Mouse (Mus musculus) spleen, embryonic (tissue): ENCODE measurements around the gene Slc11a2.
"Not testable (repeated sequence)": the region's sequence is repeated elsewhere in the genome, so short reads cannot be mapped to it uniquely, and the experiment has no call there.

ENCODE experiments used
- CTCF ChIA-PET: fragments of 350-600 bp; sonication (Branson Sonifier 250); formaldehyde crosslinking; loops from one replicate; lab custom pipeline; 2022; lab: Charles Lee

Gene Slc11a2

GRCm38 (mm10) chr15:100406088-100406487 is 18.8 kb downstream of the Slc11a2 start:
- CTCF ChIA-PET, result interaction anchor here (0.5 kb wide), 2 partner anchors 299 to 728 kb away, joined by 5 to 7 read pairs; no protein-coding TSS in a partner anchor

- CTCF ChIA-PET, result no interaction called here
These were observed 21.4 kb downstream of the Slc11a2 start for GRCm38 (mm10) chr15:100403318-100404000.

GRCm38 (mm10) chr15:100402798-100403197 is 22.1 kb downstream of the Slc11a2 start:
- CTCF ChIA-PET, result no interaction called here

DNA sequence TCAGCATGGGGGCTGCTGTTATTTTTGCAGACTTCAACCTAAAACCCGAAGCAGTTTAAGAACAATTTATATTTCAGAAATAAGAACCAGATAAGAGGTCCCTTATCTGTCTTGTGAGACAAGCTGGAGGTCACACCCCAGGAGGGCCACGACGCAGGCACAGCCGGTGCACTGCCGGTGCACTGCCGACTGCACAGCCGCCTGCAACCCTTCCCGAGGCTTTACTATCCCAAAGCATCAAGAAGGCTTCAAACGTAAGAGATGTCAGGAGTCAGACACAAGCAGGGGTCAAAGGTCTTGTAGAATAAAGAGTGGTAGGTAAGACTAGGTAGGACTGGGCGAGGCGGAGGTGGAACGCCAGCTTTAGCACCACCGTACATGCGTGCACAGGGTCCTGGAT is 22.5 kb downstream of the Slc11a2 start:
- CTCF ChIA-PET, result no interaction called here

- CTCF ChIA-PET, result no interaction called here
These were observed 23.1 kb downstream of the Slc11a2 start for GRCm38 (mm10) chr15:100401811-100402210.

- CTCF ChIA-PET, result interaction anchor here (0.6 kb wide), 1 partner anchor 138 kb away, joined by 3 read pairs; no protein-coding TSS in a partner anchor
These were observed 24.2 kb downstream of the Slc11a2 start for GRCm38 (mm10) chr15:100400592-100401250.

DNA sequence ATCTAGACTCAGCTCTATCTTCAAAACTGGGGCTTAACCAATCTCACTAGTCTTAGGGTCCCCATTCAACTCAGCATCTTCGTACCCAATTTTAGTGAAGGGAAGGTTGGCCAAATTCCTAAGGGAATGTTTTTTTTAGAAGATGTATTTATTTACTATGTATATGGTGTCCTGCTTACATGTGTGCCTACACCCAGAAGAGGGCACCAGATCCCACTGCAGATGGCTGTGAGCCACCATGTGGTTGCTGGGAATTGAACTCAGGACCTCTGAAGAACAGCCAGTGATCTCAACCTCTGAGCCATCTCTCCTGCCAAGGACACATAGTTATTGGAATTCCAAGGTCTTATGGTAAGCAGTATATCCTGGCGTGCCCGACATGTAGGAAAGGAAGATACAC is 29.3 kb downstream of the Slc11a2 start:
- CTCF ChIA-PET, result no interaction called here

DNA sequence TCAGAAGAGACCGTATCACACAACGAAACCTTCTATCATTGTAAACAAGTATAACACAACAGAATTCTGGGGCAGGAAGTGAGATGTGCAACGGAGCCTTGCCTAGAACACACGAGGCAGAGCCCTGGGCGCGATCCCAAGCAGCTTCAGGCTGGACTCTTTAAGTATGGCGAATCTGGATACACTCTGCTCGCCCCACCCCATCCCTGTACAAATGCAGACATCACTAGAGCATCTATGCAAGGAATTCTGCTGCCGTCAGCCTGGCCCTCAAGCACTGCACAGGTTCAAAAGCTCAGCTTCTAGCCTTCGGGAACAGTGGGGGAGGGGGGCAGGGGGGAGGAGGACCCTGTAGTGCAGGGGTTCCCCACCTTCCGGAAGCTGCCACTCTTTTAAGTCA is 31.9 kb downstream of the Slc11a2 start:
- CTCF ChIA-PET, result no interaction called here

GRCm38 (mm10) chr15:100391599-100391998 is 33.3 kb downstream of the Slc11a2 start:
- CTCF ChIA-PET, result no interaction called here

- CTCF ChIA-PET, result no interaction called here
These were observed 33.8 kb downstream of the Slc11a2 start for GRCm38 (mm10) chr15:100391066-100391465.

DNA sequence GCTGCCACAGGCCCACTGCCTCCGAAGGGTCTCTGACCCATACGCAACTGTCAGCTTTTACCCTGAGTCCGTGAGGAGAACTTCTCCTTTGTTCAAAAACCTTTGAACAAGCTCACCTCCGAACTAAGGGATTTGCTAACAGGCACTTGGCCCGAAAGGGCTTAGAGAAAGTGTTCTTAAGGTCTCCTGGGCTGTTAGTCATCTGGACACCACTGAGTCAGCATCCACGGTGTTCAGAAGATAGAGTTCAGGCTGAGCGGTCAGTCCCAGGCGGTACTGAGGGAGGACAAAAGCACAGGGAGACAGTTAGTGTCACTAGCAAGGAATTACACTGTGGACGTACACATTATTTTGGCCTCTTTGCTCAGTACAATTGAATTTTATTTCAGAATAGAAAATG is 36.0 kb downstream of the Slc11a2 start:
- CTCF ChIA-PET, result no interaction called here

GRCm38 (mm10) chr15:100388224-100388835 is 36.5 kb downstream of the Slc11a2 start:
- CTCF ChIA-PET, result interaction anchor here (0.6 kb wide), 1 partner anchor 35 kb away, joined by 4 read pairs; no protein-coding TSS in a partner anchor

DNA sequence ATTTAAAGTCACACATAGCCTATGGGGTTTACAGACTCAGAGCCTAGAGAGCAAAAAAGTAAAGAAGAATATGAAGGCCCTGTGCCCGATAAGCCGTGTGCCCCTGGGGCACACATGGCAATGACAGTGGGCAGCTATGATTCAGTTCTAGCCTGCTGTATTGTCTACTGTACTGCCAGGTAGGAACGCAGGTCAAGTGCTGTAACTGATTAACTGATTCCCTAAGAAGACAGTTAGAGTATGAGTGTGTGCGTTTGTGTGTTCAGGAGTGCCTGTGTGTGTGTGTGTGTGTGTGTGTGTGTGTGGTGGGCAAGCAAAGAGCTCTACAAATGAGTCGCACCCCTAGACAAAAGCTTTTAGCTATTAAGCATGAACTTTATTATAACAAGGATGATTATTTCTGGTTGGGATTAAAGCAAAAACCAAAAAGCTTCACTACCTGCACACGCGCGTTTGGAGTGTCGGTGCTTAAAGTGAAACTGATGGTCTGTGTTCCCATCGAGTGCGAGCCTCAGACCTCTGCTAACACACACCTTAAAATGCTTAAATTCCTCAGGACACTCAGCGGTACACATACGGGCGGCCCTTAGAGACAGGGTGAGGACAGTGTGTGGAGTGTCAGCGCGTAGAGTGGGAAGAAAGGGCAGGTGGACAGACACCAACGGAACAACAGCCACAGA is 37.2 kb downstream of the Slc11a2 start:
- CTCF ChIA-PET, result interaction anchor here (0.6 kb wide), 1 partner anchor 35 kb away, joined by 4 read pairs; no protein-coding TSS in a partner anchor

DNA sequence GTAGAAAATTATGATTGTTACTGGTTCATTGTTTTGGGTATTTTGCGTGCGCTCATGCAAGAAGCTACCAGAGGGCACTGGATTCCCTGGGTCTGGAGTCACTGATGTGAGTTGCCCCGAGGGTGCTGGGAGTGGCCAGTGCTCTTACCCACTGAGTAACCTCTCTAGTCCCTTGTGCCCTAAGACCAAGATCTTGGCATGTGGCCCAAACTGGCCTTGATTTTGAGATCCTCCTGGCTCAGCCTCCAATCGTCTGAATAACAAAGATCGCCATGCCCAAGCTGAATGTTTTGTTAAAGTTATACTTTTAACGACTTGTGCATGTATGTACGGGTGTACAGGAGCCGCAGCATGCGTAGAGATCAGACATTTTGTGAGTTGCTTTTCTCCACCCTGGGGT is 39.2 kb downstream of the Slc11a2 start:
- CTCF ChIA-PET, result interaction anchor here (1.3 kb wide), 1 partner anchor 70 kb away, joined by 3 read pairs; no protein-coding TSS in a partner anchor

GRCm38 (mm10) chr15:100380104-100380503 is 44.8 kb downstream of the Slc11a2 start:
- CTCF ChIA-PET, result no interaction called here

GRCm38 (mm10) chr15:100379658-100380057 is 45.2 kb downstream of the Slc11a2 start:
- CTCF ChIA-PET, result interaction anchor here (0.6 kb wide), 1 partner anchor 122 kb away, joined by 5 read pairs; no protein-coding TSS in a partner anchor

GRCm38 (mm10) chr15:100377847-100378505 is 46.9 kb downstream of the Slc11a2 start:
- CTCF ChIA-PET, result not testable (repeated sequence)

- CTCF ChIA-PET, result interaction anchor here (0.6 kb wide), 1 partner anchor 73 kb away, joined by 5 read pairs; no protein-coding TSS in a partner anchor
These were observed 49.8 kb downstream of the Slc11a2 start for GRCm38 (mm10) chr15:100375066-100375465.

DNA sequence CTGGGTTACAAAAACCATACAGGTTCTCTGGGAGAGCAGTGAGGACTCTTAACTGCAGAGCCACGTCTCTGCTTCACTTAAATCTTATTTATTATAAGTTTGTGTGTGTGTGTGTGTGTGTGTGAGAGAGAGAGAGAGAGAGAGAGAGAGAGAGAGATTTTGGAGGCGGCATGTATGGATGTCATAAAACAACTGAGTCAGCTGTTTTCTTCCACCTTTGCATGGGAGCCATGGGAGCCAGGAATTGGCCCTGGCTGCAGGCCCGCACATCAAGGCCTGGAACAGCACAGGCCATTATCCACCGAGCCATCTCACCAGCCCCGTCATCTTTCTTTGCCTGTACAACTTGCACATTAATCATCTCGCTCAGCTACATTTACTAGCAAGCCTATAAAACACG is 57.8 kb downstream of the Slc11a2 start:
- CTCF ChIA-PET, result no interaction called here

DNA sequence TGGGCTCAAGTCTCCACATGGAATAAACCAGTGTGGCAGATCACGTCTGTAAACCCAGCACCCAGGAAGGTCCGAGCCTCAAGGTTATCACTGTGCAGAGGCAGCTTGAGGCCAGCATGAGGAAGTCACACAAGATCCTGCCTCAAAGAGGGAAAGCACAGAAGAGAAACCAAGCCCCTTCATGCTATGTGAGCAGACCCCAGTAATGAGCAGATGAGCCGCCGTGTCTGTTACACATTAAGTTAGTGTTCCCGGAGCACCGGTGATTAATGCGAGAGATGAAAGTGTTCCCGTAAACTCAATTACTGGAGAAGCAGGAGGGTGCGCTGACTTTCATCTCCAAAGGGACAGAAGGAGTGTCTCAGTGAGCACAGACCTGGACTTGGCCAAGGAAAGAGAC is 58.9 kb downstream of the Slc11a2 start:
- CTCF ChIA-PET, result not testable (repeated sequence)

DNA sequence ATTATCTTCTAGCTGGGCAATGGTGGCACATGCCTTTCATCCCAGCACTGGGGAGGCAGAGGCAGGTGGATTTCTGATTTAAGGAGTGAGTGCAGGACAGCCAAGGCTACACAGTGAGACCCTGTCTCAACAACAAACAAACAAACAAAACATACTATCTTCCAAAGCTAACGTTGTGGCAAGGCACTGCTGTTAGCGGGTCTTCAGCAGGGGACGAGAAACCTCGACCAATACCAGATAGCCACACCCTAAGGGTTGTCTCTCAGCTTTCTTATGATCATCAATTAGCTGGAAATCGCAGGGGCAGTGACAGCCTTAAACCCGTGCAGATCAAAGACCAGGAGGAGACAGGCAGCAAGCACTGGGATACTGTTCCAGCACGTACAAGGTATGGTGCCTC is 60.6 kb downstream of the Slc11a2 start, which contains the start of gene Higd1c:
Higd1c (plus strand) TSS at position 301 of the 400 bp plus-strand sequence.
- CTCF ChIA-PET, result no interaction called here
